Comparison of ENCODE assay signal across 8 mouse cellular contexts in genomic region chr5:143403221-143404147, GRCm38 (mm10). TPM values are rescaled to one million over a fixed set of nuclear protein-coding genes. Genes with fewer than 3 reads are reported as not detected.
DNase-seq lines count a peak whose midpoint lies in the region; ATAC-seq and TF ChIP-seq lines count a peak whose summit lies in the region.

TSS of gene Kdelr2 (plus strand) at chr5:143403838.

- H3K27ac ChIP-seq in cortical plate, adult 2 months (ENCODE audit: insufficient read depth, low read length) = no peak within 1 kb of the TSS

- peak within 1 kb of the TSS; percentile 87 for H3K4me3 ChIP-seq in cortical plate, adult 2 months (ENCODE audit: insufficient read depth, low read length)

- H3K4me1 ChIP-seq in cortical plate, adult 2 months (ENCODE audit: control insufficient read depth, insufficient read depth, low read length) = peaks cover 7% of the 10 kb centered on the region

- DNase-seq in gastrocnemius, postnatal 10 days = peak; percentile 94
- DNase-seq in induced T-regulatory cell, adult 2 months (ENCODE audit: low read depth) = peak; percentile 87
- peak; percentile 54 to 88 for DNase-seq in left cerebral cortex, adult 9 months (ENCODE audit: low spot score in 2 of 2)
- peak; percentile 92 for DNase-seq in right cerebral cortex, postnatal 14 days
- peak; percentile 86 to 91 for DNase-seq in urinary bladder, postnatal 36 days (ENCODE audit: low spot score in 2 of 2)

- peak; percentile 75 for ATAC-seq in activated CD4-positive, CD25-positive, alpha-beta regulatory T cell, adult 4 months
- ATAC-seq in megakaryocyte progenitor cell, adult 5-6 weeks (replicated peaks; ENCODE audit: poor library complexity) = peak; percentile 83

- TF ChIP-seq POLR2A in cortical plate, adult 2 months (IDR thresholded peaks at IDR 0.05; ENCODE audit: extremely low read depth, insufficient read depth, low read length) = peak; percentile 54; the same call in 1 of the 2 replicates

- TF ChIP-seq CTCF in cortical plate, adult 2 months (IDR thresholded peaks at IDR 0.05; ENCODE audit: extremely low read depth, insufficient read depth, low read length) = no peak

RNA-seq across cellular contexts. Expression of gene Kdelr2, which starts in this region (rescaled TPM):
- 10 to 100 TPM; 71.0 to 76.8 TPM for polyA plus RNA-seq in activated CD4-positive, CD25-positive, alpha-beta regulatory T cell, adult 4 months (2017; shearing (Covaris generic))
- polyA plus RNA-seq in cortical plate, adult 2 months (2012; rRNA removed) = 27.3 and 30.3 TPM in 2 replicates
- total RNA-seq in gastrocnemius, postnatal 10 days (2021) = 100 to 1,000 TPM in 1 of 2 experiments, 10 to 100 TPM in 1; 89.0 to 110 TPM
- 98.7 and 103 TPM in 2 replicates for total RNA-seq in megakaryocyte progenitor cell, adult 5-6 weeks (2015)
- 150 and 171 TPM in 2 replicates for total RNA-seq in megakaryocyte progenitor cell, adult 5-6 weeks (2017)
